Mouse (Mus musculus) adrenal gland, adult 18-20 months (tissue): ENCODE measurements around the gene Zfp592. TPM values are rescaled to one million over a fixed set of nuclear protein-coding genes. Genes with fewer than 3 reads are reported as not detected.
A peak's percentile ranks its signal among the peaks of the same experiment; 100 is the strongest.
"Not testable (repeated sequence)": the region's sequence is repeated elsewhere in the genome, so short reads cannot be mapped to it uniquely, and the experiment has no call there.

Experiments used
- DNase-seq, 2 experiments: peaks; one replicate each; pipeline ENCODE4 v3.0.0; 2021 to 2022; ENCODE audit warnings: low spot score in 2 of 2
- long read RNA-seq, 2 experiments: library from polyadenylated mRNA; stranded (forward); transcript quantifications; one replicate each; pipeline ENCODE4 v2.0.0; 2021
- total RNA-seq, 2 experiments: library from RNA; stranded (reverse); gene quantifications; 1 replicate in 1 of 2; 2 replicates in 1 of 2; pipeline ENCODE4 v1.2.3; 2021

Zfp592 gene
- total RNA-seq, result 10 to 100 TPM; 25.4 to 35.8 TPM
- long read RNA-seq, experiment 1, full-length matches to known transcripts, result 7 of 16 reads
- long read RNA-seq, experiment 1, partial matches to known transcripts, result 8 of 16 reads
- long read RNA-seq, experiment 1, other reads (novel, unspliced or antisense), result 1 of 16 reads
- long read RNA-seq, experiment 2, partial matches to known transcripts, result 1 of 6 reads
- long read RNA-seq, experiment 2, other reads (novel, unspliced or antisense), result 5 of 6 reads

DNA sequence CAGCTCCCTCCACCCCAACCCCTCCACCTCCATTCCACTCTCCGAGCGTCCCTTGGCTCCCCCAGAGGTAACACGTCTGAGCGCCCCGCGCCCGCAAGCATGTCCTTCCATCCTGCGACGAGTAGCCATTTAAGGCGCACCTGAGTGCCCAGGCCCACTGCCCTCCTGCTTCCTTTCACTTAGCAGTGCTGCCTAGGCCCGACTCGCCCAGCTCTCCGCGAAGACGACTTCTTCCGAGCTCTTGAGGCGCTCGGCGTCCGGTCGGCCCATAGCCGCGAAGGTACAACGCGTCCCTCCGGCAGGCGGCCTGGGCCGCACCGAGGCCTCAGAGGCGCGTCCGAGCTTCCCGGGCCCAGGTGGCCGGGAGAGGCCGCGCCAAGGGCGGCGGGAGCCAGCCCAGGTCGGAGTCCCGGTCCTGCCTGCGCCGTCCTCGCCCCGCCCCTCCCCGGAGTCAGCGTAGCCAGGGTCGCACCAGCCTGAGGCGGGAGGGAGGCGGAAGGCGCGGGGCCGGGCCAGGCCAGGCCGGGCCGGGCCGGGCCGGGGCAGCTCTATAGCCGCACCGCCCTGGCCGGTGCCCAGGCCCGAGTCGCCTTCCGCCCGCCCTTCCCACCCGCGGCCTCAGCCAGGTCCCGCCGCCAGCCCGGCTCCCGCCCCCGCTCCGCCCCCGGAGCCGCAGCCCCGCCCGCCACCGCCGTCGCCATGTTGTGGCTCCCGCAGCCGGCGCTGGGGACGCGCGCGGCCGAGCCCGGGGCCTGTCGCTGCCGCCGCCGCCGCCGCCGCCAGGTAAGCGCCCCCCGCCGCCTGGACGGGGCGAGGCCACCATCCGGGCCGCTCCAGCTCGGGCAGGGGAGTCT is at the start of gene Zfp592:
Gene Zfp592 (plus strand): TSS at position 702 of the 854 bp plus-strand sequence.
- peak; percentile 85 to 87 for DNase-seq

GRCm38 (mm10) chr7:80947445-80948350 is 45.8 kb upstream of the Zfp592 start, which contains the start of gene Sec11a:
Gene Sec11a (minus strand): TSS chr7:80947780.
- peak; percentile 87 to 91 for DNase-seq

GRCm38 (mm10) chr7:80951461-80951860 is 42.0 kb upstream of the Zfp592 start:
- DNase-seq, result no peak

GRCm38 (mm10) chr7:80952140-80952539 is 41.3 kb upstream of the Zfp592 start:
- no peak for DNase-seq

- no peak for DNase-seq
Measured at GRCm38 (mm10) chr7:80954251-80954650, 39.2 kb upstream of the Zfp592 start.

DNA sequence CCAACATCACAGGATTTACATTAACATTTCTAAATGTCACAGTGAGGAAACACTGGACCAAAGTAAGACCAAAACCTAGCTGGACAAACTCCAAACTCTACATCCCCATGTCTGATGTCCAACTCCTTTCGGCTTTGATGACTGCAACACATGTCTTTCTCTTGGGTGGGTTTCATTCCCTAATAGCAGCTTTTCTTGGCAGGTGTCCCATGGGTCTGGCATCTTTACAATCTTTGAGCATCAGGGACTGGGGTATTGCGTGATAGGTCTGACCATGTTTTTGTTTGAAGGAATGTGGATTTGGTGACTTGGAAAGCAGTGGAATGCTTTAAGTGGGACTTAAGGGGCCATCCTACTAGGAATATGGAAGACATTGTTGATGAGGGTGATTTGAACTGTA is 36.6 kb upstream of the Zfp592 start:
- no peak for DNase-seq

DNA sequence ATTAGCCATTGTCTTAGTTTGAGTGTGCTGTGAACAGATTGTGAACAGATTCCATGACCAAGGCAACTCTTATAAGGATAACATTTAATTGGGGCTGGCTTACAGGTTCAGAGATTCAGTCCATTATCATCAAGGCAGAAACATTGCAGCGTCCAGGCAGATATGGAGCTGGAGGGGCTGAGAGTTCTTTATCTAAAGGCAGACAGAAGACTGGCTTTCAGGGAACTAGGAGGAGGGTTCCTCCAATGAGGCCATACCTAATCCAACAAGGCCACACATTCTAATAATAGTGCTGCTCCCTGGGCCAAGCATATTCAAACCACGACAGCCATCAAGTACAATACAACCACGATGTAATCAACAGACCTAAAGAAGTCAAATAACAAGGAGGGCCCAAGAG is 34.5 kb upstream of the Zfp592 start:
- DNase-seq, result no peak

DNA sequence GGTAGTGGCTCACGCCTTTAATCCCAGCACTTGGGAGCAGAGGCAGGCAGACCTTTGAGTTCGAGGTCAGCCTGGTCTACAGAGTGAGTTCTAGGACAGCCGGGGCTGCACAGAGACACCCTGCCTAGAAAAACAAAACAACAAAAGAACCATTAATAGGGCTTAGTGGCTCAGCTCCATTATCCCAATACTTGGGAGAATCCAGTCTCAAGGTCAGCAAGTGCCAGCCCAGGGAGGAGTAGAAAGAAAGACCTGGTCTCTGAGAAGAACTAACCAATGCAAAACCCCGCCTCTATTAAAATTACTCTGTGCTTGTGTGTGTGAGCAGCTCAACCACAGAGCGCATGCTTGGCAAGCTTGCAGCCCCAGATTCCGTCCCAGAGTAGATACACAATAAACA is 30.7 kb upstream of the Zfp592 start:
- no peak for DNase-seq

- DNase-seq, result peak in 1 of 2 experiments; percentile 22
Measured at GRCm38 (mm10) chr7:80970913-80971312, 22.6 kb upstream of the Zfp592 start.

GRCm38 (mm10) chr7:80971419-80971818 is 22.1 kb upstream of the Zfp592 start:
- DNase-seq, result no peak

- no peak for DNase-seq
Measured at GRCm38 (mm10) chr7:80972082-80972481, 21.4 kb upstream of the Zfp592 start.

DNA sequence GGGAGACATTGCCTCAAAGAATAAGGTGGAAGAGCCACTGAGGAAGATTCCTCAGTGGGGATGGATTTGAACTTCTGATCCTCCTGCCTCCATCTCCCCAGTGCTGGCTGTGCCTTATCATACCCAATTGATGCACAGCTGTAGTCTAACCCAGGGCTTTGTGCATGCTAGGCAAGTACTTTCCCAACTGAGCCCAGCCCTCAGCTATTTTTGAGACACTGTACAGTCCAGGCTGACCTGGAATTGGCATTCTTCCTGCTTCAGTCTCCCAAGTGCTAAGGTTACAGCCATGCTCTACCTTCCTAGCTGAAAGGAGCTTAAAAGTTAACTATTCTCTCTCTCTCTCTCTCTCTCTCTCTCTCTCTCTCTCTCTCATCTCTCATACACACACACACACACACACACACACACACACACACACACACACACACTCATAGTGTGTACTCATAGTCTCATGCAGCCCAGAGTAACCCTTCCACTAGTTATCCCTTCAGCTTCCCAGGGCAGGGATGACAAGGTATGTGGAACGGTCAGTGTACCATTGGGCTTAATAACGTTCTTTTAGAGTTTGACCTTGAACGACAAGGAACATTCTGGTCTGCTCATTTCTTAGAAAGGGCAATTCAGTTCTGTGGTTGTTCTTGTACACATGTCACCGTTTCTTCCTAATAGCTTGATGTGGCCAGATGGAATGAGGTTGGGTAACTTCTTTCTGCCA is 20.4 kb upstream of the Zfp592 start:
- DNase-seq, result not testable (repeated sequence)

DNA sequence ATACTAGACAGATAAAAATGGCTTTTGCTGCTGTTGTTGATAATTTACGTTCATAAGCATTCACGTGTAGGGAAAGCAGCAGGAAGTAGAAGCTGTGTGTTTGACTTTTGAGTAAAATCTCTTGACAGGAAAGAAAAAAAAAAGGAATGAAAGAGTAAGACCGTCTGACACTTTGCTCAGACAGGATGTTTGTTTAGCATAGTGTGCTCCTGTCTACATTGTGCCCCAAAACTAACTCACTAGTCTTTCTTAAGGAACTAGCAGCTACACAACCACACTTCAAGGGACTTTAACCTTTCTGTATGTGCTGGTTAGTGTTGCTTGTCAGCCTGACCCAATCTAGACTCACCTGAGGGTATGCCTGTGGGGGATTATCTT is 19.9 kb upstream of the Zfp592 start:
- not testable (repeated sequence) for DNase-seq

GRCm38 (mm10) chr7:80980566-80980965 is 12.9 kb upstream of the Zfp592 start:
- no peak for DNase-seq

- no peak for DNase-seq
Measured at GRCm38 (mm10) chr7:80986458-80987187, 6.9 kb upstream of the Zfp592 start.

- DNase-seq, result no peak
Measured at GRCm38 (mm10) chr7:80987805-80988625, 5.5 kb upstream of the Zfp592 start.

- no peak for DNase-seq
Measured at GRCm38 (mm10) chr7:80990276-80990675, 3.2 kb upstream of the Zfp592 start.

DNA sequence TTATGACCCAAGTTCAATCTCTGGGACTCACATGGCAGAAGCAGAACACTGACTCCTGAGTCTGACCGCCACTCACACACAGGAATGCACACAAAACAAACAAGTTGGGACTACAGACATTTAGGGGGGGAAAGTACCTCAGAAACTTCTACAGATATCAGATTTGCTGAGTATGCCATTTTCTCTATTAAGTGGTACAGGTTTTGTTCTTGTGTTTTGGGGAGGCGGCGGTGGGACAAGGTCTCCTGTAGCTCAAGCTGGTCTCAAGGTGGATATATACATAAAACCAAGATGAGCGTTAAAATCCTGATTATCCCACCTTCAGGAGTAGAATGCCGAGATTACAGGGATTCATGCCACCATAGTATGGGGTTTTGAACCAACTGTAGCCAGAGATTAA is 1.9 kb upstream of the Zfp592 start:
- no peak for DNase-seq

DNA sequence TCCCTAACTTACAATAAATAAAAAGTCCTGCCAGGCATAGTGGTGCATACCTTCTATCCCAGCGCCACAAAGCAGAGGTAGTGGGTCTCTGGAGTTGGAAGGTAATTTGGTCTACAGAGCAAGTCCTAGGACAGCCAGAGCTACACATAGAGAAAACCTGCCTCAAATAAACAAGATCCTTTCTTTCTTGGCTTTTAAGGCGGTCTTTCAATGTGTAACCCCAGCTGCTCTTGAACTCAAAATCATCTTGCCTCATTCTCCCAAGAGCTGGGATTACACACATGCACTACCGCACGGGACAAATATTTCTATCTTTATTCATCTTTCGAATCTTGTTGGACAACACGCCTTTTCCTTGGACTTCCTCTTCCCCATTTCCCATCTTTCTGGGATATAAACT is 1.4 kb upstream of the Zfp592 start:
- no peak for DNase-seq
